Mouse (Mus musculus) limb, embryonic 15.5 days (tissue): ENCODE measurements around the gene Krtcap3. TPM values are rescaled to one million over a fixed set of nuclear protein-coding genes. Genes with fewer than 3 reads are reported as not detected.
A peak's percentile ranks its signal among the peaks of the same experiment; 100 is the strongest.

ENCODE experiments used
- ATAC-seq: fragments of 200-750 bp; cut with Nextera tagmentation; 2 replicates; pipeline ENCODE4 v1.8.0; 2017; ENCODE audit warnings: low read depth, moderate TSS enrichment; ENCODE audit not compliant: insufficient number of reproducible peaks, low FRiP score, low TSS enrichment
- H3K27ac ChIP-seq: fragments of 300-500 bp; sonication (generic); 2 replicates; pipeline ENCODE4 v1.5.1; 2015; ENCODE audit warnings: moderate library complexity, mild to moderate bottlenecking, inconsistent platforms
- H3K27me3 ChIP-seq: fragments of 300-500 bp; sonication (generic); 2 replicates; pipeline ENCODE4 v1.6.1; 2015; ENCODE audit warnings: inconsistent platforms
- H3K36me3 ChIP-seq: fragments of 300-500 bp; sonication (generic); 2 replicates; pipeline ENCODE4 v1.6.1; 2015; ENCODE audit warnings: inconsistent platforms
- H3K4me1 ChIP-seq: fragments of 300-500 bp; sonication (generic); 2 replicates; pipeline ENCODE4 v1.6.1; 2015; ENCODE audit warnings: inconsistent platforms
- H3K4me2 ChIP-seq: fragments of 300-500 bp; sonication (generic); 2 replicates; pipeline ENCODE4 v1.6.1; 2015; ENCODE audit warnings: mild to moderate bottlenecking, inconsistent platforms
- H3K4me3 ChIP-seq: fragments of 300-500 bp; sonication (generic); 2 replicates; pipeline ENCODE4 v1.5.1; 2015; ENCODE audit warnings: mild to moderate bottlenecking, inconsistent platforms
- H3K9ac ChIP-seq: fragments of 300-500 bp; sonication (generic); 2 replicates; pipeline ENCODE4 v1.6.1; 2015; ENCODE audit warnings: inconsistent platforms
- H3K9me3 ChIP-seq: fragments of 300-500 bp; sonication (generic); 2 replicates; pipeline ENCODE4 v1.6.1; 2016; ENCODE audit warnings: inconsistent platforms
- WGBS: fragments of 180-500 bp; shearing (Covaris S2); methylation state at CpG from one replicate; pipeline ENCODE4 v1.1.7; 2015; 5-methylcytosine and 5-hydroxymethylcytosine counted together
- polyA plus RNA-seq: library from polyadenylated mRNA; unstranded; fragments of >200 nt; fragmentation: Nextera tagmentation; extraction: Ambion mirVana; gene quantifications from 2 replicates; pipeline ENCODE4 v1.2.1, GENCODE M21; 2015

Gene Krtcap3
- polyA plus RNA-seq, 1 experiment from 2014 or later: 12.8 TPM

DNA sequence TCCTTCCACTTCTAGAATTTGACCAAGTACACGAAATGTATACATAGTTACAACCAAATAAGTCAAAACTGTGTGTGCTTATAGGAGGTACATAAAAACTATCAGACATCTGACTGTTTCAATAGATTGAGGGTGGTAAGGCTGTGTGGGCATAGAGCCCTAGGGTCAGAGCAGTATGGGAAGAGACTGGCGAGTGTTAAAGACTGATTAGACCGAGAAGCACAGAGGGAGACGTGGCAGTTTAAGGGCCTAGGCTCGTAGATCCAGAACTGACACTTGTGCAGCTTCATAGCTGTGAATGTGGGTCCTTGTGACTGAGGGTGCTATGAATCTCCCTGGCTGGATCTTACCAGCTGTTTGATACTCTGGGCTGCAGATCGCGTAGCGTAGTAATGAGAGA, 3.4 kb downstream of the Krtcap3 start:
- Histone ChIP-seq H3K4me3 (no peak overlapping the region), H3K9me3 (no peaks in the 10 kb centered on the region), H3K27ac (peak overlapping the region; percentile 48), H3K36me3 (peaks cover 67% of the 10 kb centered on the region), H3K4me1 (peaks cover 43% of the 10 kb centered on the region), H3K9ac (no peak overlapping the region), H3K4me2 (no peak overlapping the region), H3K27me3 (no peaks in the 10 kb centered on the region)
- 83% methylated on average over 8 of the region's 8 CpGs for WGBS
- ATAC-seq: no peak

GRCm38 (mm10) chr5:31255381-31255780, 3.9 kb downstream of the Krtcap3 start:
- H3K9me3 ChIP-seq: no peaks in the 10 kb centered on the region
- H3K4me2 ChIP-seq: no peak overlapping the region
- no peak overlapping the region for H3K27ac ChIP-seq
- H3K36me3 ChIP-seq: peaks cover 67% of the 10 kb centered on the region
- 86% methylated on average over 2 of the region's 2 CpGs for WGBS
- no peak overlapping the region for H3K9ac ChIP-seq
- ATAC-seq: no peak
- no peaks in the 10 kb centered on the region for H3K27me3 ChIP-seq
- H3K4me1 ChIP-seq: peaks cover 42% of the 10 kb centered on the region
- H3K4me3 ChIP-seq: no peak overlapping the region

DNA sequence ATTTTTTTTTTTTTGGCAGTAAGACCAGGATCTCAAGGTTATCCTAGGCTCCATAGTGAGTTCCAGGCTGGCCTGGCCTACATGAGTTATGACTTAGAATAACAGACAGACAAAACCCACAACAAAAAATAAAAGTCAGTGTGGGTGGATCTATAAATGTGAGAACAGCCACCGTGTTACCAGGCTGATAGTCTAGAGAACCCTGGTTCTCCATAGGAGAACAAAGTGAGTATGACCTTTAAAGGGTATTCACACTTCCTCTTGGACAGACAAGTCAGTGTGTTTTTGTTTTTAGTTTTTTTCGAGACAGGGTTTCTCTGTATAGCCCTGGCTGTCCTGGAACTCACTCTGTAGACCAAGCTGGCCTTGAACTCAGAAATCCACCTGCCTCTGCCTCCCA, 4.5 kb downstream of the Krtcap3 start:
- ATAC-seq: no peak
- peaks cover 67% of the 10 kb centered on the region for H3K36me3 ChIP-seq
- H3K9me3 ChIP-seq: no peaks in the 10 kb centered on the region
- no peak overlapping the region for H3K27ac ChIP-seq
- WGBS: 81% methylated on average over 2 of the region's 2 CpGs
- H3K4me1 ChIP-seq: peaks cover 36% of the 10 kb centered on the region
- no peak overlapping the region for H3K9ac ChIP-seq
- no peaks in the 10 kb centered on the region for H3K27me3 ChIP-seq
- H3K4me2 ChIP-seq: no peak overlapping the region
- H3K4me3 ChIP-seq: no peak overlapping the region

DNA sequence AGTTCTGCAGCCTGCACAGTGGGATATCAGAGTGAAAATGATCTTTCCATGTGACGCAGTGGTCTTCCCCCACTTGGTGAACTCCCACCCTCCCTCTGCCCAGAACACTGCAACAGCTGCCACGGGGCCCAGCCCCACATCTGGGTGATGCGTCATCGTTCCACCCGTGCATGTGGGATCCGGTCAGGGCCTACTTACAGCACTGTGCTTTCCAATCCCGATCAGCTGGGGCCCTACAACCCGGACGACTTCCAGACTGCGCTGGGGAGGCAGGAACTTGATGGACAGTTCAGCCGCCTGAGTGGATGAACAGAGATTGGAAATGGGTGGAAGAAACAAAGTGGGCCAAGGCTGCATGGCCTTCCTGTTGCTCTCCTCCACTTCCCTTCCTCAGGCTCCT, 6.1 kb downstream of the Krtcap3 start:
- no peak overlapping the region for H3K27ac ChIP-seq
- ATAC-seq: no peak
- peaks cover 73% of the 10 kb centered on the region for H3K36me3 ChIP-seq
- H3K4me1 ChIP-seq: peaks cover 20% of the 10 kb centered on the region
- WGBS: 79% methylated on average over 11 of the region's 11 CpGs
- no peaks in the 10 kb centered on the region for H3K27me3 ChIP-seq
- no peak overlapping the region for H3K4me3 ChIP-seq
- H3K4me2 ChIP-seq: no peak overlapping the region
- no peaks in the 10 kb centered on the region for H3K9me3 ChIP-seq
- no peak overlapping the region for H3K9ac ChIP-seq

DNA sequence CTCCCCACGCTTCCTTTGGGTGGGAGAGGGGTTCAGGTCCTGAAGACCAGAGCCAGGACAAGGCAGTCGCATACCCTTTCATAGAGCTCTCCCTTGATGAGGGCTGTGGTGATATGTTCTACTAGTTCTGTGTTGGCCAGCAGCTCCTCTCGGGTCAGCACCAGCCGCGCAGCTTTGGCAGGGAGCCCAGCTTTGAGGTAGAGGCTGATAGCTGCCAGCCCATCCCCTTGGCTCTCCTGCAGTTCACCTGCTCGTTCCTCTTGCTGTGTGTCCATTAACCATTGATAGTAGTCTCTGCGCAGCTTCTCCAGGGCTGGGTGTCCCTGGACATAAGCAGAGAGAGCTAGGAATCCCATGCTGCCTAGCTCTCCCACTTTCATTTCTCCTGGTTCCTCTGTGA, 14.6 kb downstream of the Krtcap3 start:
- WGBS: 89% methylated on average over 7 of the region's 7 CpGs
- Histone ChIP-seq H3K27ac (no peak overlapping the region), H3K9ac (no peak overlapping the region), H3K4me3 (no peak overlapping the region), H3K27me3 (no peaks in the 10 kb centered on the region), H3K9me3 (no peaks in the 10 kb centered on the region), H3K4me2 (no peak overlapping the region), H3K36me3 (peaks cover 94% of the 10 kb centered on the region), H3K4me1 (no peaks in the 10 kb centered on the region)
- ATAC-seq: no peak

- Histone ChIP-seq H3K27ac (no peak overlapping the region), H3K9ac (no peak overlapping the region), H3K36me3 (peaks cover 89% of the 10 kb centered on the region), H3K4me1 (no peaks in the 10 kb centered on the region), H3K9me3 (no peaks in the 10 kb centered on the region), H3K4me2 (no peak overlapping the region), H3K27me3 (no peaks in the 10 kb centered on the region), H3K4me3 (no peak overlapping the region)
- no peak for ATAC-seq
- 90% methylated on average over 6 of the region's 6 CpGs for WGBS
These were observed 16.2 kb downstream of the Krtcap3 start for GRCm38 (mm10) chr5:31267686-31268085.

GRCm38 (mm10) chr5:31273018-31273417, 21.5 kb downstream of the Krtcap3 start:
- Histone ChIP-seq H3K27me3 (no peaks in the 10 kb centered on the region), H3K4me2 (no peak overlapping the region), H3K4me1 (no peaks in the 10 kb centered on the region), H3K27ac (no peak overlapping the region), H3K4me3 (no peak overlapping the region), H3K36me3 (peaks cover 80% of the 10 kb centered on the region), H3K9ac (no peak overlapping the region), H3K9me3 (no peaks in the 10 kb centered on the region)
- no peak for ATAC-seq
- 91% methylated on average over 6 of the region's 6 CpGs for WGBS

DNA sequence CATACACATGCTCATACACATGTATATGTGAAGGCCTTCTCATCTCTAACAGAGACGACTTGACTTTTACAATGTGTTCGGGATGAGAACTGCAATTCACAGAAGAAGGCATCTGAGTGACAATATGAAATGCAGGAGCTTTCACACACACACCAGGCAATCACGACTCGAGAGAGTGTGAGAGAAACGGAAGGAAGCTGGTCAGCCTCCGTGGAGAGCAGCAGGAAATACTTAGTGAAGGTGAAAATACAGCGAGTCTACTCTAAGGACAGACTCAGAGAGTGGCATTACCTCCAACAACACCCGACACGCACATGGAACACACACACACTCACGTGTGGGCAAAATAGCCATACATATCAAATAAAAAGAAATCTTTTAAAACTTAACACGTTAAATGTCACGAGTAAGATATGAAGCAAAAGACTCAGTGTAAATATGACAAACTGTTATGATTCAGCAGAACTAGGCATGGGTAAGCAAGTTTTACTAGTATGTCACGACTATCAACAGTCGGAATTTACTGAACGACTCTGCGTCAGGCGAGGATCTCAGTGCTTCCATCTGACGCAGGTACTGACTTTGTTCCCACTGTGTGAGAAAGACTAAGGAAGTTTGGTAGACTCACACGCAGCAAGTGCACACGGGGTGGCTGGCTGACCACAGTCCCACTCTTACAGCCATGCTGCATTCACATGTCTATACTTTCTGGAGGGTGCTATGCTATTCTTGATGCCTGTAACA, 27.9 kb downstream of the Krtcap3 start:
- H3K27me3 ChIP-seq: no peaks in the 10 kb centered on the region
- no peak for ATAC-seq
- no peak overlapping the region for H3K4me3 ChIP-seq
- H3K9me3 ChIP-seq: no peaks in the 10 kb centered on the region
- WGBS: 84% methylated on average over 20 of the region's 20 CpGs
- no peaks in the 10 kb centered on the region for H3K4me1 ChIP-seq
- peaks cover 92% of the 10 kb centered on the region for H3K36me3 ChIP-seq
- no peak overlapping the region for H3K27ac ChIP-seq
- H3K9ac ChIP-seq: no peak overlapping the region
- H3K4me2 ChIP-seq: no peak overlapping the region

DNA sequence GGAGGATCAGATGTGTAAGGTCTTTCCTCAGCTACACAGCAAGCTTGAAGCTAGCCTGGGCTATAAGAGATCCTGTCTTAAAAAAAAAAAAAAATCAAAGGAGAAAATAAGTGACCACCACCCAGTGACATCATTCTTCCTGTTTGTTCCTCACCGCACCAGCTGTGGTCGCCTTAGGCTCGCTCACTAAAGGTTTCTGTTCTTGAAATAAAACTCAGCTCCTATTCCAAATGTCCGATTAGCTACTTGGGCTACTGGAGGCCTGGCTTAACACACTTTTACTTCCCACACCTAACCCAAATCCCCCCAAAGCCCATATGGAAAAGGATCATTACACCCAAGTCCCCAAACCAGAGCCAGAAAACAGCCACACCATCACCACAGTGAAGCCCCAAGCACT, 36.7 kb downstream of the Krtcap3 start:
- peaks cover 7% of the 10 kb centered on the region for H3K4me1 ChIP-seq
- peaks cover 44% of the 10 kb centered on the region for H3K36me3 ChIP-seq
- ATAC-seq: no peak
- H3K9me3 ChIP-seq: no peaks in the 10 kb centered on the region
- 90% methylated on average over 4 of the region's 4 CpGs for WGBS
- no peak overlapping the region for H3K9ac ChIP-seq
- no peak overlapping the region for H3K4me2 ChIP-seq
- no peak overlapping the region for H3K4me3 ChIP-seq
- no peak overlapping the region for H3K27ac ChIP-seq
- H3K27me3 ChIP-seq: no peaks in the 10 kb centered on the region

GRCm38 (mm10) chr5:31288655-31289054, 37.2 kb downstream of the Krtcap3 start:
- no peak for ATAC-seq
- Histone ChIP-seq H3K4me3 (no peak overlapping the region), H3K27me3 (no peaks in the 10 kb centered on the region), H3K4me1 (peaks cover 7% of the 10 kb centered on the region), H3K9ac (no peak overlapping the region), H3K9me3 (no peaks in the 10 kb centered on the region), H3K4me2 (no peak overlapping the region), H3K27ac (no peak overlapping the region), H3K36me3 (peaks cover 45% of the 10 kb centered on the region)
- 67% methylated on average over 3 of the region's 3 CpGs for WGBS

DNA sequence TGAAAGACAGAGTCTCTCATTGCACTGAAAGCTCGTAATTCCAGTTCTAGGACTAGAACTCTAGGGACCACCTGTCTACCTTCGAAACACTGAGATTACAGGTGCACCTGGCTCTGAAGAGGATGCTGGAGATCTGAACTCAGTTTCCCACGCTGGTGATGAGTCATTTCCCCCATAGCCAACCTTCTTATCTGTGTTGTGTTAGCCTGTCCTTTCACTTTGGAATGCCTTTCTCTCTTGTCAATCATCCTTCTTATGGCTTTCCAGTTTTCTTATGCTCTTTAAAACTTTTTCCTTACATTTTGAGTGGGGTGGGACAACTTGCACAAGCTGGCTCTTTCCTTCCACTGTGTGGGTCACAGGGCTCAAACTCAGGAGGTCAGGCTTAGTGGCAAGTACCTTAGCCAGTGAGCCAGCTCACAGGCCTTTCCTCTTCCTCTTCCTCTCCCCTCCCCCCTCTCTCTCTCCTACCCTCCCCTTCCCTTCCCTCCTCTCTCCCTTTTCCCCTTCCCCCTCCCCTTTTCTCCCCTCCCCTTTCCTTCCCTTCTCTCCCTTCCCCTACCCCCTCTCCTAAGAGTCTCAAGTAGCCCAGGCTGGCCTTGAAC, 38.2 kb downstream of the Krtcap3 start:
- H3K9ac ChIP-seq: no peak overlapping the region
- no peak for ATAC-seq
- 86% methylated on average over 3 of the region's 3 CpGs for WGBS
- H3K36me3 ChIP-seq: peaks cover 40% of the 10 kb centered on the region
- H3K27ac ChIP-seq: no peak overlapping the region
- peak overlapping the region; percentile 58 for H3K4me3 ChIP-seq
- no peaks in the 10 kb centered on the region for H3K27me3 ChIP-seq
- H3K4me1 ChIP-seq: peaks cover 16% of the 10 kb centered on the region
- H3K4me2 ChIP-seq: peak overlapping the region; percentile 74
- no peaks in the 10 kb centered on the region for H3K9me3 ChIP-seq

GRCm38 (mm10) chr5:31290521-31291360, 39.2 kb downstream of the Krtcap3 start, which contains the start of gene Ift172:
TSS of gene Ift172 (minus strand) at chr5:31291116.
- Histone ChIP-seq H3K36me3 (peaks cover 30% of the 10 kb centered on the region), H3K27me3 (no peaks in the 10 kb centered on the region), H3K4me3 (peak within 1 kb of the TSS; percentile 58), H3K4me2 (peak within 1 kb of the TSS; percentile 74), H3K9me3 (no peaks in the 10 kb centered on the region), H3K4me1 (peaks cover 23% of the 10 kb centered on the region), H3K27ac (peak within 1 kb of the TSS; percentile 87), H3K9ac (peak within 1 kb of the TSS; percentile 52)
- WGBS: 2% methylated on average over 45 of the region's 45 CpGs
- peak; percentile 91 for ATAC-seq
